Mouse (Mus musculus) C2C12 (cell line): ENCODE data around the gene Herc1. TPM values are rescaled to one million over a fixed set of nuclear protein-coding genes. Genes with fewer than 3 reads are reported as not detected.
A peak's percentile ranks its signal among the peaks of the same experiment; 100 is the strongest.

Experiments
- H3K27me3 ChIP-seq: one replicate; pipeline ENCODE4 v1.6.1; 2011; ENCODE audit not compliant: control insufficient read depth, insufficient read depth, insufficient read length
- H3K36me3 ChIP-seq: one replicate; pipeline ENCODE4 v1.6.1; 2011; ENCODE audit not compliant: control insufficient read depth, insufficient read depth
- H3K4me3 ChIP-seq: one replicate; pipeline ENCODE4 v1.5.1; 2011; ENCODE audit warnings: mild to moderate bottlenecking, control low read depth; ENCODE audit not compliant: poor library complexity, insufficient read depth, severe bottlenecking
- H3K79me2 ChIP-seq: one replicate; pipeline ENCODE4 v1.6.1; 2011; ENCODE audit not compliant: control insufficient read depth, insufficient read depth
- H3K79me3 ChIP-seq: one replicate; pipeline ENCODE4 v1.6.1; 2011; ENCODE audit warnings: low read depth, control low read depth
- H3ac ChIP-seq: one replicate; pipeline ENCODE3; 2011; ENCODE audit warnings: low read depth; ENCODE audit not compliant: control insufficient read depth, insufficient read length
- CEBPB ChIP-seq: IDR thresholded peaks from one replicate; pipeline ENCODE4 v1.6.1; 2011; ENCODE audit warnings: low read depth, mild to moderate bottlenecking, control low read depth, moderate library complexity
- CTCF ChIP-seq: IDR thresholded peaks from one replicate; pipeline ENCODE4 v1.5.1; 2011; ENCODE audit not compliant: control insufficient read depth, insufficient read depth, insufficient read length
- FOSL1 ChIP-seq: IDR thresholded peaks from one replicate; pipeline ENCODE4 v1.8.0; 2011; ENCODE audit warnings: mild to moderate bottlenecking, low read length; ENCODE audit not compliant: poor library complexity, insufficient read depth, severe bottlenecking
- MAX ChIP-seq: IDR thresholded peaks from one replicate; pipeline ENCODE4 v1.6.1; 2011; ENCODE audit warnings: mild to moderate bottlenecking, control low read depth
- MYOD1 ChIP-seq: IDR thresholded peaks from one replicate; pipeline ENCODE4 v1.6.1; 2011; ENCODE audit warnings: low read depth; ENCODE audit not compliant: control insufficient read depth, insufficient read length
- MYOG ChIP-seq: IDR thresholded peaks from one replicate; pipeline ENCODE4 v1.6.1; 2011; ENCODE audit not compliant: control insufficient read depth, insufficient read length; ENCODE audit errors: extremely low read depth
- USF1 ChIP-seq: IDR thresholded peaks from one replicate; pipeline ENCODE4 v1.6.1; 2011; ENCODE audit warnings: low read depth, mild to moderate bottlenecking, control low read depth, moderate library complexity
- polyA plus RNA-seq: library from polyadenylated mRNA; unstranded; fragments of >200 nt; fragmentation: generic; extraction: Trizol; gene quantifications from one replicate; pipeline ENCODE4 v1.2.1, GENCODE M21; 2012; ENCODE audit warnings: missing spikeins

Gene Herc1
- polyA plus RNA-seq, 1 experiment: 7.8 TPM

DNA sequence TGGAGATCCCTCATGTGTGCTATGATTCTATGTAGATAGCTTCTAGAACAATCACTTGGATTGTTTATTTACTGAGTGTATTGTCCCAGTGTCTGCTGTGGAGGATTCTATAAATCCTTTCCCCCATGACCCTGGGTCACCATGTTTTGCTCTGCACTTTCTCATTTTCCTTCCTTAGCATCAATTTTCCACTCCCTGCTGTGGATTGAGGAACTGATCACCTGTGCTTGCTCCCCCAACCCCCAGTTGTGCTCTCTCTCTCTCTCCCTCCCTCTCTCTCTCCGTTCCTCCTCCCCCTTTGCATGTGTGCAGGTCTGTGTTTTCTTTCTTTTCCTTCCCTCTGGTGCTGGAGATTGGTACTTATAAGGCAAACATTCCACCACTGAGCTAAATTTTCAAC, 10.5 kb upstream of the Herc1 start:
- H3K27me3 ChIP-seq: no peaks in the 10 kb centered on the region
- H3K79me2 ChIP-seq: no peaks in the 10 kb centered on the region
- no peak overlapping the region for H3K4me3 ChIP-seq
- TF ChIP-seq CEBPB: no peak
- H3ac ChIP-seq: no peak overlapping the region
- no peaks in the 10 kb centered on the region for H3K36me3 ChIP-seq
- H3K79me3 ChIP-seq: no peaks in the 10 kb centered on the region

DNA sequence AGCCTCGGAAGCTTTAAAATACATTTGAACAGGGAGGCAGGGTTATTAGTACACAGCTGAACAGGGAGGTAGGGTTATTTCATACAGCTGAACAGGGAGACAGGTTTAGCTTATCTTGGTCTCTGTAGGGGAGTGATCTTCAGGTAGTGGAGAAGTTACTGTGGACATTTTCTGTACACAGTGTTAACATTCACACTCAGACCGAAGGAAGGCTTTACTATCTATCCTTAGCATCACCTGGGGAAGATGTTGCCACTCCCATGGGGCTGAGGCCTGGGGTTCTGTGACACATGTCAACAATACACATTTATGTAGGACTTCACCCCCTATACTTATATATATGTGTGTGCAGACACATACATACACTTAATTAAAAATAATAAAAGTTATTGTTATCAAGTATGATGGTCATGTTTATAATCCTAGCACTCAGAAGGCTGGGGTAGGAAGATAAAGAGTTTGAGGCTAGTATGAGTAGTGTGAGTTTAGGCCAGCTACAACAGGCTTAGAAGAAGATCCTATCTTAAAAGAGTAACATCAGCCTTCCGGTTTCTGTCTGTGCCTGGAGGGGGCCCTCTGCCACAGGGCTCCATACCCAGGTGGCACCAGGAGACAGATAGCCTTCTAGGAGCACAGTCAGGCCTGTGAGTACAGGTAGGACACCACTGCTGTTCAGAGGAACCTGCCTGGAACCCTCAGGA, 9.7 kb upstream of the Herc1 start:
- H3K79me2 ChIP-seq: no peaks in the 10 kb centered on the region
- H3K79me3 ChIP-seq: no peaks in the 10 kb centered on the region
- no peak overlapping the region for H3K4me3 ChIP-seq
- TF ChIP-seq CTCF (no peak), USF1 (no peak), MYOG (no peak), FOSL1 (no peak), MAX (no peak), MYOD1 (no peak), CEBPB (no peak)
- H3K27me3 ChIP-seq: no peaks in the 10 kb centered on the region
- no peak overlapping the region for H3ac ChIP-seq
- H3K36me3 ChIP-seq: no peaks in the 10 kb centered on the region

DNA sequence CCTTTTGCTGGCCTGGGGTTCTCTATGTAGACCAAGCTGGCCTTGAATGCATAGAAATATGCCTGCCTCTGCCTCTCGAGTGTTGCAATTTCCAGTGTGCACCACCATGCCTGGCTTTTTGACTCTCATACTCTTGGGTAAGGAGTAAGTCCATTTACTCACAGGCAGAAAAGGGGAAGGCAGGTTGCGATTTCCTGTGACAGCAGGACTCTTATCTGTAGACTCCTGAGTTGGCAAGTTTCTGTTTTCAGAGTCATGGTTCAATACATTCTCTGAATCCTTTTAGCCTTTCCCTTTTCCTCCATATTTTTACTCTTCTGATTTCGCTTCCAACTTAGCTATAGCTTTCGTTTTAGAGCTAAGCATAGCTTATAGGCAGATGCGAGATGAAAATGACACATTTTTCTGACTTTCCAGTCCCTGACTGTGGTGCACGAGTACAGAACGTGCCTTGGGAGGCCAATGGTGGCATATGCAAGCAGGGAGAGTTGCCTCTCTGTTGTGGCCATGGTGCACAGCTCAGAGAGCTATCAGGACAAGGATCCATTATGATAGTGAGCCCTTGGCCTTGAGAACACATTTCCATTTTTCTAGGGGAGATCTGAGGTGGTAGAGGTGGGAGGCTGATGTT, 2.7 kb upstream of the Herc1 start:
- TF ChIP-seq CTCF (no peak), FOSL1 (no peak), CEBPB (no peak), MYOD1 (no peak), MAX (no peak), MYOG (no peak), USF1 (no peak)
- H3K36me3 ChIP-seq: no peaks in the 10 kb centered on the region

DNA sequence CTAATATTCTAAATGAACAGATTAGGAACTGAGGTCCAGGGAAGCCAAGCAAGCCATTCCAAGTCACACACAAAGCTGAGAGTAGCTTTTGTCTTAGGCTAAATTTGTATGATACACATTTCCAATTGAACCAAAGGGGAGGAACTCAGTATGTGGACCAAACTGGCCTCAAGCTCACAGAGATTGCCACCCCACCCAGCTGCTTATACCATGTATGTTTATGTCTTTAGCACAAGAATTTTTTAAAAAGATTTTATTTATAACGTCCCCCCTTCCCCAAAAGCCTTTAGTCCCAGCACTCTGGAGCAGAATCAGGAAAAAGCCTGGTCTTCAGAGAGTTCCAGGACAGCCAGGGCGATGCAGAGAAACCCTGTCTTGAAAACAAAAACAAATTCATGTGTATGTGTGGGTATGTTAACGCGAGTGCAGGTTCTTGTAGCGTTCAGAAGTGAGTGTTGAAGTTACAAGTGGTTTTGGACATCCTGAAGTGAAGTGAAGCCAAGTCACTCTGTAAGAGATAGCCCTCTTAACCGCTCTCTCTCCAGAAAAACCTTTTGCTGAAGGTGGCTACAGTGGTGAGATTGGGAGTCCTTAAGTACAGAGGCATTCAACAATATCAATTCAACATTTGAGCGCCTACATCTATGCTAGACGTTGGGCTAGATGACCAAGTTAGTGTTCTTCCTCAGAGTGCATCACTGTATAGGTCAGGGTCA, 948 bp upstream of the Herc1 start:
- Histone ChIP-seq H3K79me2 (peaks cover 38% of the 10 kb centered on the region), H3K36me3 (no peaks in the 10 kb centered on the region), H3K4me3 (peak overlapping the region; percentile 87), H3K79me3 (peaks cover 30% of the 10 kb centered on the region), H3K27me3 (no peaks in the 10 kb centered on the region), H3ac (peak overlapping the region; percentile 80)
- TF ChIP-seq USF1 (no peak), MYOG (no peak), MAX (no peak)

More for the DNA sequence above, 2.7 kb upstream of the Herc1 start:
- Histone ChIP-seq H3K27me3 (no peaks in the 10 kb centered on the region), H3K4me3 (no peak overlapping the region), H3ac (no peak overlapping the region), H3K79me3 (peaks cover 16% of the 10 kb centered on the region), H3K79me2 (peaks cover 21% of the 10 kb centered on the region)

DNA sequence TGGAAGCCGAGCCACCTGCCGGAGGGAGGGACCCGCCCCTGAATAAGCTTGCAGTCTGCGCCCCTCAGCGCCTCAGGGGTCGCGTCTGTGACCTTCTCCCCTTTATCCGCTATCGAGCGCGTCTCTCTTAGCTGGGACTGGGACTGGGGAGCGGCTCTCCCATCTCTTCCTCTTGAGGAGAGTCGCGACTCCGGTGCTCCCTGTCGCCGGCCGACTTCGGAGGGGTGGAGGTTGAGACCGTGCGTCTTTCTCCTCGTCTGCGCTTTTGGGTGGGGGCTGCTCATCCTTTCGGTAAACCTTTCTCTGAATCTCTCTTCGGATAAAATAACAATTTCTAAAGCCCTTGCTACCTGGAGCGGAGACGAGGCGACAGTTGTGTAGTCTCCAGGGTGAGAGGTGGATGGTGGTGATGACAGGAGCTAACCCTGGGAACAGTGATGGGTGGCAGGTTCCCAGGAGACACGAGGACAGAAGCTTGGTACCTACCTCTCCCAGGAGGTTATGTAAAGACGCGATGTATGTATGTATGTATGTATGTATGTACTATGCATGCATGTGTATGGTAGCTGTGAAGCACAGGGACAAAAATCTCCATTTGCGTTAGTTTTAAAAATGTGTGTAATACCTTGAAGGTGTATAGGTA, 659 bp downstream of the Herc1 start:
- Histone ChIP-seq H3K4me3 (peak overlapping the region; percentile 87), H3K79me3 (peaks cover 42% of the 10 kb centered on the region), H3K79me2 (peaks cover 54% of the 10 kb centered on the region), H3ac (peak overlapping the region; percentile 90), H3K36me3 (no peaks in the 10 kb centered on the region), H3K27me3 (no peaks in the 10 kb centered on the region)
- TF ChIP-seq MAX (no peak), CEBPB (no peak), MYOD1 (no peak), CTCF (no peak), FOSL1 (no peak), MYOG (no peak), USF1 (no peak)
